Comparison of ENCODE assay signal across 7 mouse cellular contexts in genomic region chr6:134927595-134928095, GRCm38 (mm10). TPM values are rescaled to one million over a fixed set of nuclear protein-coding genes. Genes with fewer than 3 reads are reported as not detected.
DNase-seq lines count a peak whose midpoint lies in the region; ATAC-seq and TF ChIP-seq lines count a peak whose summit lies in the region.

No protein-coding gene starts in this region.

- WGBS in embryonic facial prominence, embryonic 10.5 days: under 1% methylated on average over 13 of the region's 13 CpGs
- WGBS in hindbrain, postnatal 0 days: under 1% methylated on average over 13 of the region's 13 CpGs
- WGBS in midbrain, embryonic 12.5 days: under 1% methylated on average over 13 of the region's 13 CpGs

- intact Hi-C loops in left cerebral cortex, adult 2 months (cut with DNase I): loop anchor here (10.0 kb wide), 1 partner anchor 283 kb away; no protein-coding TSS in a partner anchor
- intact Hi-C loops in left cerebral cortex, postnatal 14 days (cut with DNase I): no loop called here

- H3K9ac ChIP-seq in hindbrain, postnatal 0 days (replicated peaks; ENCODE audit: low read length): peak overlapping the region; percentile 85
- H3K9ac ChIP-seq in midbrain, embryonic 12.5 days (replicated peaks): peak overlapping the region; percentile 75

- no peak for DNase-seq in left cerebral cortex, adult 2 months (ENCODE audit: extremely low spot score in 1 of 2, low spot score in 2 of 2)
- no peak for DNase-seq in left cerebral cortex, postnatal 14 days (ENCODE audit: low spot score in 2 of 2)
- DNase-seq in embryonic facial prominence, embryonic 10.5 days (ENCODE audit: low spot score): no peak
- DNase-seq in hindbrain, postnatal 0 days (ENCODE audit: low spot score): peak; percentile 35
- DNase-seq in gastrocnemius, adult 18-20 months (ENCODE audit: low spot score): no peak

- H3K4me1 ChIP-seq in embryonic facial prominence, embryonic 10.5 days: peaks cover 61% of the 10 kb centered on the region
- H3K4me1 ChIP-seq in hindbrain, postnatal 0 days (ENCODE audit: insufficient read depth, low read length): peaks cover 14% of the 10 kb centered on the region; the same call in 1 of the 2 replicates
- peaks cover 55% of the 10 kb centered on the region for H3K4me1 ChIP-seq in midbrain, embryonic 12.5 days

- H3K36me3 ChIP-seq in embryonic facial prominence, embryonic 10.5 days (replicated peaks): peaks cover 17% of the 10 kb centered on the region
- H3K36me3 ChIP-seq in hindbrain, postnatal 0 days (ENCODE audit: insufficient read depth, low read length): no peaks in the 10 kb centered on the region
- H3K36me3 ChIP-seq in midbrain, embryonic 12.5 days: no peaks in the 10 kb centered on the region

- H3K4me3 ChIP-seq in left cerebral cortex, adult 2 months: peak overlapping the region; percentile 73
- peak overlapping the region; percentile 68 for H3K4me3 ChIP-seq in embryonic facial prominence, embryonic 10.5 days
- peak overlapping the region; percentile 59 for H3K4me3 ChIP-seq in hindbrain, postnatal 0 days (ENCODE audit: low read length)
- peak overlapping the region; percentile 58 for H3K4me3 ChIP-seq in midbrain, embryonic 12.5 days

- ATAC-seq in hindbrain, postnatal 0 days: peak; percentile 6; the same call in 1 of the 2 replicates
- ATAC-seq in midbrain, embryonic 12.5 days (ENCODE audit: low FRiP score, low read depth): peak; percentile 8; the same call in 1 of the 2 replicates
- ATAC-seq in frontal cortex, adult (ENCODE audit: low TSS enrichment): no peak

- H3K9me3 ChIP-seq in embryonic facial prominence, embryonic 10.5 days: no peaks in the 10 kb centered on the region
- H3K9me3 ChIP-seq in hindbrain, postnatal 0 days (ENCODE audit: low read length): no peaks in the 10 kb centered on the region
- H3K9me3 ChIP-seq in midbrain, embryonic 12.5 days: no peaks in the 10 kb centered on the region

- H3K27ac ChIP-seq in left cerebral cortex, adult 2 months: peak overlapping the region; percentile 77; the same call in 1 of the 2 replicates
- H3K27ac ChIP-seq in embryonic facial prominence, embryonic 10.5 days (replicated peaks): peak overlapping the region; percentile 98
- H3K27ac ChIP-seq in hindbrain, postnatal 0 days: peak overlapping the region; percentile 89
- H3K27ac ChIP-seq in midbrain, embryonic 12.5 days (replicated peaks): peak overlapping the region; percentile 99

- H3K4me2 ChIP-seq in hindbrain, postnatal 0 days (ENCODE audit: low read depth, low read length): peak overlapping the region; percentile 78
- H3K4me2 ChIP-seq in midbrain, embryonic 12.5 days (replicated peaks): peak overlapping the region; percentile 89

- H3K27me3 ChIP-seq in embryonic facial prominence, embryonic 10.5 days (replicated peaks; ENCODE audit: low read depth, poor library complexity, severe bottlenecking): no peaks in the 10 kb centered on the region
- H3K27me3 ChIP-seq in hindbrain, postnatal 0 days (ENCODE audit: insufficient read depth, low read length): no peaks in the 10 kb centered on the region
- no peaks in the 10 kb centered on the region for H3K27me3 ChIP-seq in midbrain, embryonic 12.5 days

- no peak for TF ChIP-seq CTCF in left cerebral cortex, adult 2 months (IDR thresholded peaks at IDR 0.05)
- no peak for TF ChIP-seq CTCF in hindbrain, postnatal 0 days (IDR thresholded peaks at IDR 0.05; ENCODE audit: low read depth)

RNA-seq across cellular contexts. Expression of gene Cdkn1b, which starts 7.4 kb away (rescaled TPM):
- total RNA-seq in left cerebral cortex, adult 2 months (2021): 10 to 100 TPM; 36.8 to 42.3 TPM
- total RNA-seq in left cerebral cortex, postnatal 14 days (2021): 10 to 100 TPM; 45.1 to 49.4 TPM
- 15.3 and 16.7 TPM in 2 replicates for polyA plus RNA-seq in embryonic facial prominence, embryonic 10.5 days (2016; fragmentation: Nextera tagmentation; extraction: Ambion mirVana)
- 33.2 and 44.7 TPM in 2 replicates for total RNA-seq in hindbrain, postnatal 0 days (2014; rRNA removed)
- 26.3 and 30.2 TPM in 2 replicates for polyA plus RNA-seq in hindbrain, postnatal 0 days (2015; fragmentation: Nextera tagmentation; extraction: Ambion mirVana)
- 28.3 and 30.0 TPM in 2 replicates for polyA plus RNA-seq in midbrain, embryonic 12.5 days (2016; fragmentation: Nextera tagmentation; extraction: Ambion mirVana)
- 10 to 100 TPM; 32.2 to 34.1 TPM for total RNA-seq in gastrocnemius, adult 18-20 months (2021)

RNA-seq across cellular contexts. Expression of gene Gpr19, which starts 29.3 kb away (rescaled TPM):
- 10 to 100 TPM; 22.2 to 26.9 TPM for total RNA-seq in left cerebral cortex, adult 2 months (2021)
- total RNA-seq in left cerebral cortex, postnatal 14 days (2021): 10 to 100 TPM; 27.5 to 28.0 TPM
- 14.5 and 16.1 TPM in 2 replicates for polyA plus RNA-seq in embryonic facial prominence, embryonic 10.5 days (2016; fragmentation: Nextera tagmentation; extraction: Ambion mirVana)
- 33.2 and 43.7 TPM in 2 replicates for total RNA-seq in hindbrain, postnatal 0 days (2014; rRNA removed)
- 33.7 and 33.9 TPM in 2 replicates for polyA plus RNA-seq in hindbrain, postnatal 0 days (2015; fragmentation: Nextera tagmentation; extraction: Ambion mirVana)
- 42.4 and 42.7 TPM in 2 replicates for polyA plus RNA-seq in midbrain, embryonic 12.5 days (2016; fragmentation: Nextera tagmentation; extraction: Ambion mirVana)
- 1 to 10 TPM; 4.2 to 5.1 TPM for total RNA-seq in gastrocnemius, adult 18-20 months (2021)

RNA-seq across cellular contexts. Expression of gene Apold1, which starts 53.9 kb away (rescaled TPM):
- 1 to 10 TPM; 3.7 to 6.4 TPM for total RNA-seq in left cerebral cortex, adult 2 months (2021)
- 1 to 10 TPM; 5.1 to 7.2 TPM for total RNA-seq in left cerebral cortex, postnatal 14 days (2021)
- 2.6 and 2.7 TPM in 2 replicates for polyA plus RNA-seq in embryonic facial prominence, embryonic 10.5 days (2016; fragmentation: Nextera tagmentation; extraction: Ambion mirVana)
- 6.3 and 7.0 TPM in 2 replicates for total RNA-seq in hindbrain, postnatal 0 days (2014; rRNA removed)
- polyA plus RNA-seq in hindbrain, postnatal 0 days (2015; fragmentation: Nextera tagmentation; extraction: Ambion mirVana): 4.2 and 4.8 TPM in 2 replicates
- 3.6 and 3.9 TPM in 2 replicates for polyA plus RNA-seq in midbrain, embryonic 12.5 days (2016; fragmentation: Nextera tagmentation; extraction: Ambion mirVana)
- 1 to 10 TPM; 1.6 to 4.9 TPM for total RNA-seq in gastrocnemius, adult 18-20 months (2021)
